Mouse (Mus musculus): Measurements from ENCODE around the gene Tcap. TPM values are rescaled to one million over a fixed set of nuclear protein-coding genes. Genes with fewer than 3 reads are reported as not detected.

Gene Tcap
- 0.44 and 0.69 TPM in 2 replicates for polyA plus RNA-seq (2015; fragmentation: Nextera tagmentation; extraction: Ambion mirVana)

DNA sequence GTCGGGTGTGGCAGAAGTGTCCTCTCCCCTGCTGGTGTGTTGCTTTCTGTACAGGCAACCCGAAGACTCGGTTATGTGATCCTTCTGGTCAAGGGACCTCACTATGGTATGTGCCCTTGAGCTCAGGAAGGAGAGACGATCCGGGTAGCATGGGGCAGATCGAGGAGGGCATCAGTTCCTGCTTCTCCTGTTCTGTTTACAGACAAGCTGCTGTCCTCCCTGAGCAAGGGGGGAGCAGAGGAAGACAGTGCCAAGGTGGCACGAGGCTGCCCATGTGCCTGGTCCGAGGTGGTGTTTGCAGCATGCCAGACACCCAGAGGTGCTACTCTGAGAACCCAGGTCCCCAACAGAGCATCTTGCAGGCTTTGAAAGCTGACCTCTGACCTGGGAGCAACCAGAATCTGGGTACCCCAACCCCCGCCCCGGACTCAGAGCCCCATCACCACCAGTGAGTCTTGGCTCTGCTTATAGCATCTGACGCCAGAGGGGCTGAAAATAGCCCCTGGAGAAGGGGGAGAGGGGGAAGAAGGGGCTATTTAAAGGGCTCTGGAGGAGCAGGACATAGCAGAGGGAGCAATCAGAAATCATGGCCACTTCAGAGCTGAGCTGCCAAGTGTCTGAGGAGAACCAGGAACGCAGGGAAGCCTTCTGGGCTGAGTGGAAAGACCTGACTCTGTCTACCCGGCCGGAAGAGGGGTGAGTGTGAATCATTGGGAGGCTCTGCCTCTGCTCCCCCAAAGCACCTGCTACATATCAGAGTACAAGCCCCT, at the start of gene Tcap:
Tcap (plus strand) TSS at position 551 of the 770 bp plus-strand sequence.
- H3K9me3 ChIP-seq (ENCODE audit: control insufficient read depth), result no peaks in the 10 kb centered on the region
- no peak within 1 kb of the TSS for H3K27ac ChIP-seq (ENCODE audit: low read depth, low read length)
- peaks cover 29% of the 10 kb centered on the region for H3K36me3 ChIP-seq (ENCODE audit: control insufficient read depth, insufficient read depth)
- no peaks in the 10 kb centered on the region for H3K4me1 ChIP-seq (replicated peaks; ENCODE audit: control insufficient read depth, insufficient read depth, low read length)
- no peak within 1 kb of the TSS for H3K9ac ChIP-seq (ENCODE audit: low read depth, low read length)
- no peak within 1 kb of the TSS for H3K4me2 ChIP-seq (replicated peaks; ENCODE audit: low read depth)
- 61% methylated on average over 14 of the region's 14 CpGs for WGBS
- H3K4me3 ChIP-seq (ENCODE audit: low read depth, low read length), result no peak within 1 kb of the TSS
- TF ChIP-seq CTCF (IDR thresholded peaks at IDR 0.05; ENCODE audit: low read depth), result 0 out of 2 replicates have a peak, but pooled peaks have one; percentile 2
- H3K27me3 ChIP-seq (replicated peaks; ENCODE audit: control insufficient read depth, insufficient read depth, low read length), result peaks cover 18% of the 10 kb centered on the region; the same call in 1 of the 2 replicates
- ATAC-seq, result no peak

DNA sequence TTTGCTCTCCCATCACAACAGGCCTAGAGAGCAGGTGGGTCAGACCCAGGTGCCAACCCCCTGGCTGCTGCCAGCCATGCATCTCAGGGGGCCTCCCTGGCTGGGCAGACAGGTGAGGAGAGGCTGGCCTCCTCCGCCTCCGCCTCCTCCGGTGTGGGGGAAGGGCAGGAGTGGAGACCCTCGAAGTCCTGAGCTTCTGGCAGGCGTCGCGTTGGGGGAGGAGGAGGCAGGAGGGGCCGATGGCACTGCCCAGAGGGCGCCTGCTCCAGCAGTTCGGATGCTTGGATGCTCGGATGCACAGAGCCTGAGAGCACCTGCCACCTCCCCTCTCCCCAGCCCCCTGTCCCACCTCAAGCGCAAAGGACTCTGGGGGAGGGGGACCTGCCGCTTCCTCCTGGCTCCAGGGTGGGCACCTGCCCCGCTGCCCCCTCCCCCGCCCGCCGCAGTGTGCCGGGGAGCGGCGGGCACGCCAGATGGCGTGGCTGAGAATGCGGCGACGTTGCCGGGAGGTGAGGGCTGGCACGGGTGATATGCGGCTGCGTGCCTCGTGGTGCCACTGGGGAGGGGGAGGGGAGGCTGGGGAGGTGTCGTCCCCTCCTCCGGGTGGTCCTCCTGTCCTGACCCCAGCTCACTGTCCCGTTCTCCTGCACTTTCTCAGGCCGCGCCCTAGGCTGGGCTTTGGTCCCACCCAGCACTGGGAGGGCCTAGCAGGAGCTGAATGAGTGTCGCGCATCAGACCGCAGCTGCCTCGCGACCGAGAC, 49.5 kb upstream of the Tcap start:
- H3K27ac ChIP-seq (ENCODE audit: low read depth, low read length), result no peak overlapping the region
- H3K27me3 ChIP-seq (replicated peaks; ENCODE audit: control insufficient read depth, insufficient read depth, low read length), result peaks cover 95% of the 10 kb centered on the region
- peak overlapping the region; percentile 16; the same call in 1 of the 2 replicates for H3K4me3 ChIP-seq (ENCODE audit: low read depth, low read length)
- H3K36me3 ChIP-seq (ENCODE audit: control insufficient read depth, insufficient read depth), result no peaks in the 10 kb centered on the region
- peak overlapping the region; percentile 41; the same call in 1 of the 2 replicates for H3K4me2 ChIP-seq (replicated peaks; ENCODE audit: low read depth)
- ATAC-seq, result no peak
- TF ChIP-seq CTCF (IDR thresholded peaks at IDR 0.05; ENCODE audit: low read depth), result no peak
- H3K4me1 ChIP-seq (replicated peaks; ENCODE audit: control insufficient read depth, insufficient read depth, low read length), result peaks cover 4% of the 10 kb centered on the region; the same call in 1 of the 2 replicates
- no peaks in the 10 kb centered on the region for H3K9me3 ChIP-seq (ENCODE audit: control insufficient read depth)
- no peak overlapping the region for H3K9ac ChIP-seq (ENCODE audit: low read depth, low read length)
- WGBS, result 3% methylated on average over 27 of the region's 41 CpGs

DNA sequence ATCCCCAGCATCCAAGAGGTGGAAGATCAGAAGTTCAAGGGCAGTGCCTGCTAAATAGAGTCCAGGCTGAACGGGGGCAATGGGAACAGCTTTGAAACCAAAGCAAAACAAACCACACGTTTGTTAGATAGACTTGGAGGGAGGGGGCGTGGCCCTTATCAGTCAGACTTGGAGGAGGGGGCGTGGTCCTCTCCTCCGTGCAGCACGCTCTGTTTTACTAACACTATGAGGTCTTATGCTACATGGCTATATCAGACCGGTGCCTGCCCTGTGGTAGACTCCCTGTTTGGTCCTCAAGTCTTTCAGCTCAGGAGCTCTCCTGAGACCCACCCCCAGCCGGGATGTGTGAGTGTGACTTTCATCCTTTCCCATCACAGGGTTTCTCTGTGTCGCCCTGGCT, 48.4 kb upstream of the Tcap start:
- peaks cover 91% of the 10 kb centered on the region for H3K27me3 ChIP-seq (replicated peaks; ENCODE audit: control insufficient read depth, insufficient read depth, low read length)
- no peak overlapping the region for H3K4me2 ChIP-seq (replicated peaks; ENCODE audit: low read depth)
- H3K27ac ChIP-seq (ENCODE audit: low read depth, low read length), result no peak overlapping the region
- no peak overlapping the region for H3K4me3 ChIP-seq (ENCODE audit: low read depth, low read length)
- H3K4me1 ChIP-seq (replicated peaks; ENCODE audit: control insufficient read depth, insufficient read depth, low read length), result peaks cover 4% of the 10 kb centered on the region; the same call in 1 of the 2 replicates
- no peak overlapping the region for H3K9ac ChIP-seq (ENCODE audit: low read depth, low read length)
- 8% methylated on average over 9 of the region's 9 CpGs for WGBS
- no peaks in the 10 kb centered on the region for H3K36me3 ChIP-seq (ENCODE audit: control insufficient read depth, insufficient read depth)
- TF ChIP-seq CTCF (IDR thresholded peaks at IDR 0.05; ENCODE audit: low read depth), result no peak
- no peaks in the 10 kb centered on the region for H3K9me3 ChIP-seq (ENCODE audit: control insufficient read depth)
- no peak for ATAC-seq

DNA sequence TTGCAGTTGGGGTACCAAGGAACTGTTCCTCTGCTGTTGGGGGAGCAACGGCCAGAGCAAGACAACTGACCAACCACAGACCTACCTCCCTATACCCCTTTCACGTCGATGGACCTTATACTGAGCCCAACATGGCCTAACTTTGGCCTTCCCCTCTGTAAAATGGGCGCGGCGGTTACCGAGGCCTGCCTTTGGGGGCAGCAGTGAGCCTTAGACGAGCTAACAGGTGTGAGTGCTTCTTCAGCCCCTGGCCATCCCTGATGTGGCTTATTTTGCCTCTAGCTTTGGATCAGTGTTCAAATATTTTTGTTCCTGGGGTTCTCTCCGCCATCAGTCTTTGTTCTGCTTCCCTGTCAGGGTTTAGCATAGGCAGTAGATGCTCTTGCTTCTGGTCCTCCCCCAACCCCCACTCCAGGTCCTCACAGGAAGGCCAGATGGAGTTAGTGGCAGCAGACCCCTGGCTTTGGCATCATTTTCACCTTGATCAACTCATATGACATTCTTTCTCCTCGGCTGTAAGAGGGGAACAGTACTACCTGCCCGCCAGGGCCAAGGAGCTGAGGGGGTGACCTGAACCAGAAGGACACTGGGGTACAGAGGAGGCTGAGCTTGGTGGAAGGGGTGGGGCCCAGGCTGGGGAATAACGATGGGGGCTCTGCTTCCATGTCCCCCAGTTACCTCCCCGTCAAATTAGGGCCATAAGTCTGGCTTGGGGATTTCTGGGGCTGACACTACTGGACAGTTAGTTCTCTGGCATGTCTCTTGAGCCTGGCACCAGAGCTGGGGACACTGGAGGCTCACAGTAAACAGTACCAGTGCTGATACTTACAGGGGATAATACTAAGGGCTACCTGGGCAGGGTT, 47.1 kb upstream of the Tcap start:
- Histone ChIP-seq H3K9me3 (ENCODE audit: control insufficient read depth) (no peaks in the 10 kb centered on the region), H3K4me2 (replicated peaks; ENCODE audit: low read depth) (no peak overlapping the region), H3K27ac (ENCODE audit: low read depth, low read length) (no peak overlapping the region), H3K27me3 (replicated peaks; ENCODE audit: control insufficient read depth, insufficient read depth, low read length) (peaks cover 80% of the 10 kb centered on the region), H3K36me3 (ENCODE audit: control insufficient read depth, insufficient read depth) (no peaks in the 10 kb centered on the region), H3K9ac (ENCODE audit: low read depth, low read length) (no peak overlapping the region), H3K4me3 (ENCODE audit: low read depth, low read length) (no peak overlapping the region), H3K4me1 (replicated peaks; ENCODE audit: control insufficient read depth, insufficient read depth, low read length) (peaks cover 4% of the 10 kb centered on the region; the same call in 1 of the 2 replicates)
- 20% methylated on average over 13 of the region's 13 CpGs for WGBS
- ATAC-seq, result no peak
- TF ChIP-seq CTCF (IDR thresholded peaks at IDR 0.05; ENCODE audit: low read depth), result peak; percentile 62

DNA sequence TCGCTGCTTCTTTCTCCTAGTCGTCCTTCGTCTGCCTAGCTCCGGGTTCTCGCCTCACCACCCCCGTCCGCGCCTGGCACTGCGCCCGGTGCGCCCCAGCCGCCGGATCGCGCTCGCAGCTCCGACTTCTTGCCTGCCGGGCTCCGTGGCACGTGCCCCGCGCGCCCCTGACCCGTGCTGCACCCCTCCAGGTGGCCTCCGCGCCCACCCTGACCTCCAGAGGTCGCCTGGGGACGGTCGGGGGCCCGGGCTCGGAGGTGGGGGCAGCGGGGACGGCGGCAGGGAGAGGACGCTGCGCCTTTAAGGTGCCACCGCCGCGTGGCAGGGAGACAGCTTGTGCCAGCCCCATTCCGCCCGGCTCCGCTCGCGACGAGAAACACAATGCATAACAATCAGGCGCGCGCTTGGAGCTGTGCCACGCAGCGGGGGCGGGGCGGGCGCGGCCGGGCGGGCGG, 45.1 kb upstream of the Tcap start:
- H3K4me3 ChIP-seq (ENCODE audit: low read depth, low read length), result peak overlapping the region; percentile 56
- no peak for ATAC-seq
- H3K9me3 ChIP-seq (ENCODE audit: control insufficient read depth), result no peaks in the 10 kb centered on the region
- H3K9ac ChIP-seq (ENCODE audit: low read depth, low read length), result peak overlapping the region; percentile 48
- H3K27me3 ChIP-seq (replicated peaks; ENCODE audit: control insufficient read depth, insufficient read depth, low read length), result peaks cover 64% of the 10 kb centered on the region
- H3K4me1 ChIP-seq (replicated peaks; ENCODE audit: control insufficient read depth, insufficient read depth, low read length), result peaks cover 4% of the 10 kb centered on the region; the same call in 1 of the 2 replicates
- WGBS, result under 1% methylated on average over 50 of the region's 57 CpGs
- H3K36me3 ChIP-seq (ENCODE audit: control insufficient read depth, insufficient read depth), result no peaks in the 10 kb centered on the region
- H3K27ac ChIP-seq (ENCODE audit: low read depth, low read length), result no peak overlapping the region
- H3K4me2 ChIP-seq (replicated peaks; ENCODE audit: low read depth), result peak overlapping the region; percentile 99
- TF ChIP-seq CTCF (IDR thresholded peaks at IDR 0.05; ENCODE audit: low read depth), result no peak
